12 mouse cellular contexts compared by ENCODE assay signal in the genomic region with DNA sequence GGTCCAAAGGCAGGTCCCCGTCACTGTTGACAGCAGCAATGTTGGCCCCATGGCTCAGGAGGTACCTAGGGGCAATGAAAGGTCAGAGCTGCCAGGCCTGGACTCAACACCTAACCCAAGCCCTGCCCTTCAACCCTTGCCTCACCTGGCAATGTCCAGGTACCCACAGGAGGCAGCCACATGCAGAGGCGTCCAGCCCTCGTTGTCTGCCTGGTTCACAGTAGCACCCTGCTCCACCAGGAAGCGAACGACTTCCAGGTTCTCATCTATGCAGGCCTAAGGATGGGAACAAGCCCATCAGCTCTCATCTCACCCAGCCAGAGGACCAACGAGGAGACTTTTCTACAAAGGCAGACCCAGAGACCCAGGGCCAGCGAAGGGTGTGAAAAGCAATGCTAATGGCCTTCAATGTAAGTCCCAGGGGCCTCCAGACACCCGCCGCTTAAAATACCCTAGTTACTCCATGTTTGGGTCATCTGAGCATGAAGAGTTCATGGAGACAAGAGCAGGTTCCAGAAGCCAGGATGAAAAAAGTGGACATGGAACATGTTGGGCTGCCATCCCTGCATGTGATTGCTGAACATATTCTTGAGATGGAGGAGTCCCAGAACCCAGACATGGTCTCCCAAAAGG. TPM values are rescaled to one million over a fixed set of nuclear protein-coding genes. Genes with fewer than 3 reads are reported as not detected.
DNase-seq lines count a peak whose midpoint lies in the region; ATAC-seq and TF ChIP-seq lines count a peak whose summit lies in the region.
"Had no signal": no experiment of that assay in that cellular context is flagged by ENCODE, and none has a peak within 500 bp of the region (broad histone marks: within the 10 kb centered on the region; RNA-seq: fewer than 3 reads in every experiment).

No protein-coding gene starts in this region.

- no peak for ATAC-seq in hindbrain, embryonic 15.5 days (ENCODE audit: low FRiP score, low read depth)
- no peak for ATAC-seq in hindbrain, embryonic 16.5 days
- no peak for ATAC-seq in neural tube, embryonic 15.5 days (ENCODE audit: low FRiP score)
- ATAC-seq: activated CD4-positive, CD25-positive, alpha-beta regulatory T cell, adult 4 months had no signal

- no peak overlapping the region for H3K9ac ChIP-seq in hindbrain, embryonic 15.5 days
- H3K9ac ChIP-seq in hindbrain, embryonic 16.5 days (ENCODE audit: low read depth, low read length) = no peak overlapping the region
- no peak overlapping the region for H3K9ac ChIP-seq in neural tube, embryonic 15.5 days (replicated peaks)

- H3K4me2 ChIP-seq in hindbrain, embryonic 15.5 days = peak overlapping the region; percentile 64
- H3K4me2 ChIP-seq in hindbrain, embryonic 16.5 days (ENCODE audit: low read length) = no peak overlapping the region
- H3K4me2 ChIP-seq in neural tube, embryonic 15.5 days = no peak overlapping the region

- no peak overlapping the region for H3K27ac ChIP-seq in hindbrain, embryonic 15.5 days (replicated peaks)
- H3K27ac ChIP-seq in hindbrain, embryonic 16.5 days (ENCODE audit: low read depth, low read length) = no peak overlapping the region
- peak overlapping the region; percentile 66 for H3K27ac ChIP-seq in brown adipose tissue, adult 24 weeks (replicated peaks; ENCODE audit: low read depth, low read length)
- 0 out of 2 replicates have a peak overlapping the region, but pooled peaks have one; percentile 58 for H3K27ac ChIP-seq in neural tube, embryonic 15.5 days (replicated peaks)
- H3K27ac ChIP-seq in layer of hippocampus, adult 2 months = no peak overlapping the region
- H3K27ac ChIP-seq: embryonic facial prominence, embryonic 15.5 days had no signal

- WGBS in hindbrain, embryonic 15.5 days = 90% methylated on average over 9 of the region's 9 CpGs
- 94% methylated on average over 9 of the region's 9 CpGs for WGBS in hindbrain, embryonic 16.5 days
- WGBS in neural tube, embryonic 15.5 days = 90% methylated on average over 9 of the region's 9 CpGs

- TF ChIP-seq CTCF in layer of hippocampus, adult 2 months (conservative IDR thresholded peaks at IDR 0.05) = no peak

- DNase-seq in heart, adult 11 months = peak; percentile 93
- no peak for DNase-seq in heart, postnatal 10 days
- DNase-seq in layer of hippocampus, adult 2 months (ENCODE audit: low spot score in 2 of 2) = no peak
- DNase-seq in urinary bladder, postnatal 10 days (ENCODE audit: low spot score) = no peak
- DNase-seq: adrenal gland, postnatal 25 days; right cerebral cortex, postnatal 4 days had no signal

- H3K27me3 ChIP-seq in hindbrain, embryonic 15.5 days = no peaks in the 10 kb centered on the region
- H3K27me3 ChIP-seq in hindbrain, embryonic 16.5 days (replicated peaks; ENCODE audit: control insufficient read depth, insufficient read depth, low read length) = no peaks in the 10 kb centered on the region
- no peaks in the 10 kb centered on the region for H3K27me3 ChIP-seq in neural tube, embryonic 15.5 days (replicated peaks)
- H3K27me3 ChIP-seq: embryonic facial prominence, embryonic 15.5 days had no signal

- H3K4me3 ChIP-seq in hindbrain, embryonic 15.5 days = no peak overlapping the region
- no peak overlapping the region for H3K4me3 ChIP-seq in hindbrain, embryonic 16.5 days (ENCODE audit: low read length)
- H3K4me3 ChIP-seq in brown adipose tissue, adult 24 weeks (ENCODE audit: insufficient read depth, low read depth, low read length) = no peak overlapping the region
- H3K4me3 ChIP-seq in neural tube, embryonic 15.5 days (replicated peaks) = no peak overlapping the region
- no peak overlapping the region; the same call in 1 of the 2 replicates for H3K4me3 ChIP-seq in layer of hippocampus, adult 2 months

- peaks cover 20% of the 10 kb centered on the region for H3K36me3 ChIP-seq in hindbrain, embryonic 15.5 days
- peaks cover 6% of the 10 kb centered on the region; the same call in 1 of the 2 replicates for H3K36me3 ChIP-seq in hindbrain, embryonic 16.5 days (ENCODE audit: control insufficient read depth, insufficient read depth, low read length)
- H3K36me3 ChIP-seq in neural tube, embryonic 15.5 days = peaks cover 43% of the 10 kb centered on the region

- H3K9me3 ChIP-seq in hindbrain, embryonic 15.5 days = no peaks in the 10 kb centered on the region
- no peaks in the 10 kb centered on the region for H3K9me3 ChIP-seq in hindbrain, embryonic 16.5 days (ENCODE audit: control insufficient read depth, low read length)
- H3K9me3 ChIP-seq in neural tube, embryonic 15.5 days (replicated peaks) = no peaks in the 10 kb centered on the region
- H3K9me3 ChIP-seq: embryonic facial prominence, embryonic 15.5 days had no signal

- peaks cover 49% of the 10 kb centered on the region for H3K4me1 ChIP-seq in hindbrain, embryonic 15.5 days (replicated peaks)
- peaks cover 31% of the 10 kb centered on the region for H3K4me1 ChIP-seq in hindbrain, embryonic 16.5 days (ENCODE audit: control insufficient read depth, insufficient read depth, low read depth, low read length)
- H3K4me1 ChIP-seq in brown adipose tissue, adult 24 weeks (ENCODE audit: control insufficient read depth, insufficient read depth, insufficient read length, low read length) = peaks cover 37% of the 10 kb centered on the region
- peaks cover 45% of the 10 kb centered on the region for H3K4me1 ChIP-seq in neural tube, embryonic 15.5 days

- intact Hi-C loops in heart, postnatal 10 days (cut with DNase I) = no loop called here

RNA-seq across cellular contexts. Expression of gene Ppp1r12c, which starts 4.1 kb away (rescaled TPM):
- 10 to 100 TPM; 74.8 to 97.1 TPM for total RNA-seq in heart, postnatal 10 days (2021)
- 49.3 and 49.9 TPM in 2 replicates for polyA plus RNA-seq in hindbrain, embryonic 15.5 days (2015; fragmentation: Nextera tagmentation; extraction: Ambion mirVana)
- polyA plus RNA-seq in hindbrain, embryonic 16.5 days (2015; fragmentation: Nextera tagmentation; extraction: Ambion mirVana) = 18.3 and 38.5 TPM in 2 replicates
- polyA plus RNA-seq in brown adipose tissue, adult 24 weeks (2012; ENCODE audit: insufficient read depth, insufficient read length, missing spikeins) = 32.9 and 42.2 TPM in 2 replicates
- 38.8 and 44.6 TPM in 2 replicates for polyA plus RNA-seq in neural tube, embryonic 15.5 days (2015; fragmentation: Nextera tagmentation; extraction: Ambion mirVana)
- total RNA-seq in layer of hippocampus, adult 2 months (2021) = 100 to 1,000 TPM; 157 to 161 TPM

RNA-seq across cellular contexts. Expression of gene Tnnt1, which starts 18.8 kb away (rescaled TPM):
- total RNA-seq in heart, postnatal 10 days (2021) = 10 to 100 TPM; 36.1 to 38.1 TPM
- polyA plus RNA-seq in hindbrain, embryonic 15.5 days (2015; fragmentation: Nextera tagmentation; extraction: Ambion mirVana) = 4.0 and 4.6 TPM in 2 replicates
- polyA plus RNA-seq in hindbrain, embryonic 16.5 days (2015; fragmentation: Nextera tagmentation; extraction: Ambion mirVana) = 3.7 and 15.9 TPM in 2 replicates
- polyA plus RNA-seq in brown adipose tissue, adult 24 weeks (2012; ENCODE audit: insufficient read depth, insufficient read length, missing spikeins) = 25.6 and 40.1 TPM in 2 replicates
- 22.8 and 29.5 TPM in 2 replicates for polyA plus RNA-seq in neural tube, embryonic 15.5 days (2015; fragmentation: Nextera tagmentation; extraction: Ambion mirVana)
- total RNA-seq in layer of hippocampus, adult 2 months (2021) = 1 to 10 TPM; 1.7 to 4.0 TPM

RNA-seq across cellular contexts. Expression of gene Tnni3, which starts 26.6 kb away (rescaled TPM):
- total RNA-seq in heart, postnatal 10 days (2021) = 1,000 to 10,000 TPM; 6,124 to 6,345 TPM
- 2.1 TPM in 2 replicates for polyA plus RNA-seq in hindbrain, embryonic 15.5 days (2015; fragmentation: Nextera tagmentation; extraction: Ambion mirVana)
- polyA plus RNA-seq in hindbrain, embryonic 16.5 days (2015; fragmentation: Nextera tagmentation; extraction: Ambion mirVana) = 1.7 and 2.0 TPM in 2 replicates
- polyA plus RNA-seq in brown adipose tissue, adult 24 weeks (2012; ENCODE audit: insufficient read depth, insufficient read length, missing spikeins) = not detected in 2 replicates
- polyA plus RNA-seq in neural tube, embryonic 15.5 days (2015; fragmentation: Nextera tagmentation; extraction: Ambion mirVana) = 1.8 and 2.4 TPM in 2 replicates
- under 1 TPM in 1 of 2 experiments, not detected in 1; 0.64 TPM for total RNA-seq in layer of hippocampus, adult 2 months (2021)

RNA-seq across cellular contexts. Expression of gene Dnaaf3, which starts 34.9 kb away (rescaled TPM):
- total RNA-seq in heart, postnatal 10 days (2021) = under 1 TPM; 0.81 to 0.87 TPM
- polyA plus RNA-seq in hindbrain, embryonic 15.5 days (2015; fragmentation: Nextera tagmentation; extraction: Ambion mirVana) = 2.8 and 3.6 TPM in 2 replicates
- 2.8 TPM in 2 replicates for polyA plus RNA-seq in hindbrain, embryonic 16.5 days (2015; fragmentation: Nextera tagmentation; extraction: Ambion mirVana)
- polyA plus RNA-seq in brown adipose tissue, adult 24 weeks (2012; ENCODE audit: insufficient read depth, insufficient read length, missing spikeins) = not detected in 2 replicates
- 1.8 and 2.1 TPM in 2 replicates for polyA plus RNA-seq in neural tube, embryonic 15.5 days (2015; fragmentation: Nextera tagmentation; extraction: Ambion mirVana)
- under 1 TPM; 0.47 to 0.64 TPM for total RNA-seq in layer of hippocampus, adult 2 months (2021)

RNA-seq across cellular contexts. Expression of gene Eps8l1, which starts 36.9 kb away (rescaled TPM):
- total RNA-seq in heart, postnatal 10 days (2021) = 1 to 10 TPM; 3.2 to 3.5 TPM
- 13.9 and 15.4 TPM in 2 replicates for polyA plus RNA-seq in hindbrain, embryonic 15.5 days (2015; fragmentation: Nextera tagmentation; extraction: Ambion mirVana)
- polyA plus RNA-seq in hindbrain, embryonic 16.5 days (2015; fragmentation: Nextera tagmentation; extraction: Ambion mirVana) = 16.3 and 16.5 TPM in 2 replicates
- 2.2 and 2.3 TPM in 2 replicates for polyA plus RNA-seq in brown adipose tissue, adult 24 weeks (2012; ENCODE audit: insufficient read depth, insufficient read length, missing spikeins)
- 13.1 and 14.1 TPM in 2 replicates for polyA plus RNA-seq in neural tube, embryonic 15.5 days (2015; fragmentation: Nextera tagmentation; extraction: Ambion mirVana)
- 1 to 10 TPM; 7.8 to 8.9 TPM for total RNA-seq in layer of hippocampus, adult 2 months (2021)

Comparison
In these comparisons a context has a peak if more than half of its experiments do, and no peak if none do; other contexts are left out.
1. H3K27ac ChIP-seq: peak in brown adipose tissue, adult 24 weeks (single experiment) and neural tube, embryonic 15.5 days (single experiment); none in hindbrain, embryonic 15.5 days (single experiment), hindbrain, embryonic 16.5 days (single experiment) and layer of hippocampus, adult 2 months (single experiment).